Mouse (Mus musculus) NIH3T3 (cell line): Measurements from ENCODE around the gene Zfand2a.

ENCODE experiments used
- DNase-seq: peaks from one replicate; pipeline ENCODE4 v3.0.0-alpha.2; 2012; ENCODE audit warnings: low read depth

The Zfand2a gene

DNA sequence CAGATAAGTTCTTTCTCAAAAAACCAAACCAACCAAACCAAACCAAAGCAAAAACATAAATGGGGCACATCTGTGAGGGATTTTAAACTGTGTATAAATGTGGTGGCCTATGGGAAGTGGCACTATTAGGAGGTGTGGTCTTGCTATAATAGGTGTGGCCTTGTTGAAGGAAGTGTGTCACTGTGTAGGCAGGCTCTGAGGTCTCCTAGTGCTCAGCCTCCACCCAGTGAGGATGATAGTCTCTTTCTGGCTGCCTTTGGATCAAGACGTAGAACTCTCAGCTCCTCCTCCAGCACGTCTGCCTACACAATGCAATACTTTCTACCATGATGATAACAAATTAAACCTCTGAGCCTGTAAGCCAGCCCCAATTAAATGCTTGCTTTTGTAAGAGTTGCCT lies 18.0 kb downstream of the Zfand2a start:
- no peak for DNase-seq

DNA sequence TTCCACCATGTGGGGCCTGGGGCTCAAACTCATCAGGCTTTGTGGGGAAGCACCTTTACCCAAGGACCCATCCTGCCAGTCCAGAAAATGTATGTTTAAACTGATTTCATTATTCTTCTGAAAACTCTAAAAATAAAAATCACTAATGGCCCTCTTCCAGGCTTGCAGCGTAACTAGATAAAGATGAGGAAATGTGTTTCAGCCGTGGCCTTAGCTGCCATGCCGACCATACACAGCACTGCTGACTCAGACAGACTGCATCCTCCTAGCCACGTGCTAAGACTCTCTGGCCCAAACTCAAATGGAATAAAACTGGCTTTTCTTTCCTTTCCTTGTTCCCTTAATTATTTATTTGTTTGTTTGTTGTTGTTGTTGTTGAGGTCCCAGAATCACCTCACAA lies 19.5 kb downstream of the Zfand2a start:
- DNase-seq = peak; percentile 89

DNA sequence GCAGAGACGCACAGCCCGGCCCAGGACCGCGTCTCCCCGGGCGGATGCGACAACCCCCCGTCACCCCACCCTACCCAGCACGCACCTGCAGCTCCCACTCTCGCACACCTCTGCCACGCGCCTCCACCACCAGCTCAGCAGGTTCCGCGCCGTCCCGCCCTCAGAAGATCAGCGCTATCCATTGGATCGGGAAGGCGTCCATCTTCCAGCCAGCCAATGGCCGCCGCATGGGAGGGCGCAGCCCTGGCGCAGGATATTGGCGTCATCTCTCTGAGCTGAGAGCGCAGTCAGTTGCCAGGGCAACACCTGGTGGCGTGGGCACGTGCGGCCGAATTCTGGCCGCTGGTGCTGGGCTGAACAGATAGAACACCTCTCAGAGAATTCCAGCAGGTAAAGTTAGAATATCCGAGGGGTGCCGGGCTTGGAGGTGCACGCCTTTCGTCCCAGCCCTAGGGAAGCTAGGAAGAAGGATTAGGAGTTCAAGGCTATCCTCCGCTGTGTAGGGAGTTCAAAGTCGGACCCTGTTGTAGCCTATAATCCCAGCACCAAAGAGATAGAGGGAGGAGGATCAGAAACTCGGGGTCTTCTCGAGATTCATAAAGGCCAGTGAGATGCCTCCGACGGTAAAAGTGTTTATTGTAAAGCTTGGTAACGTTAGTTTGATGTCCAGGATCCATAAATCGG lies 23.8 kb downstream of the Zfand2a start, which contains the start of gene 3110082I17Rik:
Gene 3110082I17Rik, minus strand, starts transcription at position 144 of the 684 bp plus-strand sequence.
- peak; percentile 99 for DNase-seq

DNA sequence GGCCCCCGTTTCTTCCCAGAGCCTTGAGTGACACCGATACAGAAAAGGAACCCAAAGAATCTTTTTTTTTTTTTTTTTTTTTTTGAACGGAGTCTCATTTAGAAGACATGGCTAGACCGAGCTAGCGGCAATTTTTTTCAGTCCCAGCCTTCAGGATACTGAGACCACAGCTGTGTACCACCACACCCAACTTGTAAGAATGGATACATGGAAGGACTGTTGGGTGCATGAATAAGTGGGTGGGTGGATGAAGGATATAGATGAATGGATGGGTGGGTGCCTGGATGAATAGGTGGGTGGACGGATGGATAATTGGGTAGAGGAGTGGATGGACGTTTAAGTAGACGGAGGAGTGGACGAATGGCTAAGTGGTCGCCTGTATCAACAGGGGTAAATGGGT lies 24.4 kb downstream of the Zfand2a start:
- DNase-seq = no peak

DNA sequence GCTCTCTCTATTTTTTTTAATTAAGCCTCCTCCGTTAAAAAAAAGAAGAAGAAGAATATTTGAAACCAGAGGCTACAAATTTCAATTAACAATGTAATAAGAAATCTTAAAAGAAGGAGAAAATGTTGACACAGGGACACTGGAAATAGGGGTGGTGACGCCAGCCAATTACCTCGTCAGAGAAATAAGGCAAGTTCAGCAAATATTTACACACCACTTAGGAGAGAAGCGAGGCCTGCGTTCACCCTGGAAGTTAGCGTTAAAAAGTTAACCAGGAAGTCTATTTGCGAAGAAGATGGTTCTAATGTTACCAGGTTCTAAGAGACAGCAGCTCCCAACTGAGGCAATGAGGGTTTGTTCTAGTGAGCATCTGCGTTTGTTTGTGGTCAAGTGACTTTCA lies 27.1 kb downstream of the Zfand2a start:
- DNase-seq = no peak

DNA sequence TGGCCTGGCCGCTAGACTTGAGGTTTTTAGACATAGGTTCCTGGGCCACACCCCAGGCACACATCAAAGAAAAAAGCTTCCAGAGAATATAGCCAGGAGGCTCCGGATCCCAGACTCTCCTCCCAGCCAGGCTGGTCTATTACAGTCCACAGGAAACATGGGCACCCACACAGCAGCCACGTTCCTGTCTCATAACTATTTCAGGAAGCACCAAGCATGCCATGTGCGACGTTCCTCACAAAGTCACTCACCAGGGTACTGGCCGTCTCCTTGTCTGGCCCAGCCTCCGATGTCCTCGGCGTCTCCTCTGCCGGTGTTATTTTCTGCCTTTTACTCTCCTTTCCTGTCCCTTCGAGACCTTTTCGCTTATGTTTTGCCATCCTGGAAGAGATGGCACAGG lies 29.2 kb downstream of the Zfand2a start:
- DNase-seq = no peak

DNA sequence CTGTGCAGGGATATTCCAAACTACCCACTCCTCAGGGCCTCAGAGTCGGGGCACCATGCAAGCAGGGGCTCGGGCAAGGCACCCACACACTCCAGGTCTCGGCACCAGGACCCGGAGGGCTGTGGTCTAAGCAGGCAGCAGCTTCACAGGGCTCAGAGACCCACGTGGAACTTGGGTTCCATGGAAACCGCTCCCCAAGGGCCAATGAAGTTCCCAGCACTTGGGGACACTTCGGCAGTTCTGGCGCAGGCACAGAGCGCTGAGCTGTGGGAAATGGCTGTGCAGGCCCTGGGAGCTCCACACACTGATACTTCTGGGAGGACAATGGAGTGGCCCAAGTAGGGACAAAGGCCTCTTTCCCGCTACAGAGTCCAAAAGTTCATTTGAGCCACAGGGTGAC lies 31.3 kb downstream of the Zfand2a start:
- no peak for DNase-seq

DNA sequence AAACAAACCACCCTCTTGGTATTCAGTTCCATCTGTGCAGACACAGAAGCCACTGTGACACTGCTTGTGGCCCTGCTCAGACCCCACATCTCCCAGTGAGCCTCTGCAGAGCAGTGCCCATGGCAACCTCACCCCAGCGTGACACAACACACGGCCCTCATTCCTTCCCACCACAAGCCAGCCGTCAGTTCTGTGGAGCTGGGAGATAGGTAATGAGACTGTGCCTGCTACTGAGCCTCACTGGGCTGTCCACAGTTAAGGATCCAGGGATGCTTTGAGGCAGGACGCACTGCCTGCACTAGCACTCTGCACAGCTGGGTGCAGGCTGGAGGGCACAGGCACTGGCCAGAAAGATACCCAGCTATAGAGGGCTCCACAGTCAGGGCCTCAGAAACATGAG lies 34.4 kb downstream of the Zfand2a start:
- no peak for DNase-seq

DNA sequence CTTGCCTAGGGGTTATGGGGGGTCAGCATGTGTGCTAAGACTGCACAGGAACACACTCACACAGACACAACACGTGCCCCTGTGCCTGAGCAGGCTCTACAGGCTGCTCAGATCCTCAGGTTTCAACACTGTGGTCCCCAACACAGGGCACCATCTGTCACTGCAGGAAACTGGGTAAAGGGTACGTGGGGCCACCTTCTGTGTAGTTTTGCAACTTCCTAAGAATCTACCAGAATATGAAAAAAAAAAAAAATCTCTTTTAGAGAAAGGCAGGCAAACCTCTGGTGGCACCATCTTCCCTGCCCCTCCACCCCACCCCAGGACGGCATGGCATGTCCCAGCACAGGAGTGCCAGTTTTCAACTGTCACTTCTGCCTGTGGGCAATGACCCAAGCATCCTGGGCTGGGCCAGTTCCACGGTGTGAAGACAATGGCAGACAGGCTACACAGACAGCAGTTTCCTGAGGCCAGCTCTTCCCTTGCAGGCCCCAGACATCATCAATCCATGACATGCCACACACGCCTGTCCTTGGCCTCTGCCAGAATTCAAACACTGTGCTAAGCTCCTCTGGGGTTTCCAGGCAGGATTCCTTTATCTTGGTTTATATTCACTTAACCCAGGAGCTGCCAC lies 35.1 kb downstream of the Zfand2a start:
- no peak for DNase-seq

DNA sequence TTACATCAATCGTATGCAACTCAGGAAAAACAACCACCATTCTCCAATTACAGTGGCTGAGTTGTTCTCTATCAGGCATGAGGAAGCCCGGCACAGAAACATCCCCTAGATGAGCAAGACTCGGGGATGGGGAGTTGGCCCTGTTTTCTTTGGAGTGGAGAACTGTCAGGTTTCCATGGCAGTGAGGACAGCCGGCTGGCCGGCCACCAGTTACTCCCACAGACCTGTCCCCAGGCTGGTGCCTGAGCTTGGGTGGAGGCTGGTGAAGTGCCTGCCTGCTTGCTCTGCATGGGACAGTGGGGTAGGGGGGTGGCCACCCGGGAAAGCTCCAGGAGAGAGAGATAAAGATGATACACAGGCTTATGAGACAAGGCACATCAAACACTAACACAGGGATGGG lies 36.3 kb downstream of the Zfand2a start:
- DNase-seq = no peak

DNA sequence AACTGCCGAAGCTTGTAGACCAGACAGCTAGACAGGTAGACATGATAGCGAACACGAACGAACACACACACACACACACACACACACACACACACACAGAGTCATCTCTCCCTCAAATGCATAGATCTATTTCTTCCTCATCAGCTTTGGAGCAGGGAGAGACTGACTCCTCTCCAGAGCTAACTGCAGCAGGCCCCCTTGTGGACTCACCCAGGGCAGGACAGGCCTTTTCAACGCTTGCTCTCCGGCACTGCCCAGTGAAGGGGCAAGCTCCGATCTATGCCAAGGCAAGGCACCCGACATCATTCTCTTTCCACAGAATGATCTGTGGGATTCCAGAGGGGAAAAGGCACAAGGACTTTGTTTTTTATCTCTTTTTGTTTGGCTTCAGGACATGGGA lies 39.1 kb downstream of the Zfand2a start:
- peak; percentile 41 for DNase-seq

DNA sequence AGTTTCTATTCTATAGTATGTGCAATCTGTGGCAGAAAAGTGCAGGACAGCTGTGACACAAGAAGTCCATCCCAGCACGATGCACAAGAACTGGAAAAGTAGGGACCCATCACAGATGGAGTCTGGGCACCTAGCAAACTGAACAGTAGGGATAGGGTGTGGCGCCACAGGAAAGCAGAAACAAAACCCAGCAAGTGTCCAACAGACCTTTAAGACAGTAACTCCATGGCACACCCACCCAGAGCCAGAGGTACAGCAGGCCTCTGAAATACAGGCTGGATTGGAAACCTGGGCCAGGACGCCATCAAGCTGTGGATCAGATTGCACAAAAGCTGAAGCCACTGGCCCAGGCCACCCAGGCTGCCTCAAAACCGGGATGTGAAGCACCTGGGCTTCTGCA lies 41.4 kb downstream of the Zfand2a start:
- no peak for DNase-seq

DNA sequence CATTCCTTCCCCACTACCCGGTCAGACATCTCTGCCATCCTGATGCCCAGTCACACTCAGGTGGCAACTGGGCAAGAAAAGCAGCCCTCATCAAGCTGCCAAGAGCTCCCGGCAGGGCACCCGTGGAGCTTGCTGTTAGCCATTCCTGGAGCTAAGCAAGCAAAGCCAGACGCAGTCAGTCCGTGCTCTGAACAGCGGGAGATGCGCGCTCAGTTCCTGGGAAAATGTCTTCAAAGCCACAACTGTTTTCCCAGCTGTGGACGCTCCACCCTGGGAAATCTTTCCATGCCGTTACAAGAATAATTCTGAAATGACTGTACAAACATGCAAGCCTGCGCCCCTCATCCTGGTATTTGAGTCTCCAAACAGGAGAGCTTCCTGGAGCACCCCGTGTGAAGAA lies 41.9 kb downstream of the Zfand2a start:
- DNase-seq = no peak

DNA sequence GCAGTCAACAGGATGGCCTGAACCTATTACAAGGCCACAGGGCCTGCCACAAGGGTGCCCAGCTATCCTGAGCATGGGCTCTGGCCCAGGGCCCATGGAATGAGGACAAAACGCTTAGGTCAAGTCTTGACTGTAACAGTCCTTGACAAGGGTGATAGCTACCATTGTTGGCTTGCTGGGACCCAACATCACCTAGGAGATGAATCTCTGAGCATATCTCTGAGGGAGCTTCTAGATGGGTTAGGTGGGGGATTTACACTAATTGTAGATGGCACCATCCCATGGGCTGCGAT lies 42.7 kb downstream of the Zfand2a start:
- no peak for DNase-seq

DNA sequence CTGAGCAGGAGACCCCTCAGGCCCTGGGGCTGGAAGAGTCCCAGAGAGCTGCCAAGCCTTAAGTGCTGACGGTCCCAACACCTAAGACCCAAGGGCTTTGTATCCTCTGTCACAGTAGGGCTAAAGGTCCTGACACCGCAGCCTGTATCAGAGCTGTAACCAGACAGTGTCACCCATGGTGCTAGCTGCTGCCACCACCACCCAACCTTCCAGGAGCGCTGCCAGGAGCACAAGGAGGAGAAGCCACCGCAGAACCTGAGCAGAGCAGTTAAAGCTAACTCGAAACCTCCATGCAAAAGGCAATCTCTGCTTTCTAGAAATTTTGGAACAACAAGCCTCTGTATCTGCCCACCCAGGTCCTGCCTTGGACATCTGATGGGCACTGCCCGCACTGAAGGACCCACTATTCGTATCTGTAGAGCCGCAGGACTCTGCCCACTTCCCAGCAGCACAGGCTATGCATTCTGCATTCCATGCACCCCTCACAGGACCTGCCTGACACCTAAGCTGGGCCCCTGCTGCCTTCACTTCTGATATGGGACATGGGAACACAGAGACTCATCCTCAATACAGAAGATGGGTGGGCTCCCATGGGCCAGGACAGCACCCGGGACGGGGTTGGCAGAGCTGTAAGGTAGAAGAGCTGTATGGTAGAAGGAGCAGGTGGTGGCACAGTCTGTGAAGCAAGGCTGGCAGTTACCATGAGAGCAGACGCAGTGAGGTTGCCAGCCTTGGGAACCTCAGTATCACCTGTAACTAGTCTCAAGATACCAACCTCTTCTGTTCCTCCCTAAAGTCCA lies 43.2 kb downstream of the Zfand2a start:
- no peak for DNase-seq

DNA sequence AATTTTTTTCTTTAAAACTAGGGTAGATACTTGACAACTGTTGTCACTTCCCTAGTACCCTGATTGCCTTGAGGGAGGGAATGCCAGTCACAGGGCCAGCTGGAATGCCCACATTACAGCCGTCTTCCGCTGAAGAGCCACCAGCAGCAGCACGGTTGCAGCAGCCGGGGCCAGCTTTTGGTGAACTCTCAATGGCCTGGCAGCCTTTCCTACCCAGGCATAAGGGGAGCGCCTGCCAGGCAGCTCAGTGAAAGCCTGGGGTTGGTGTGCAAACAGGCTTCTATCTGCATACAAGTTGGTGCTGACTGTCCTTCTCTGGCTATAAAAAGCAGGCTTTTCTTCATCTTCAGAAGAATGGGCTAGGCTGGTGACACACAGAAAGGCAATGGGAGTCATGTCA lies 43.9 kb downstream of the Zfand2a start:
- no peak for DNase-seq

DNA sequence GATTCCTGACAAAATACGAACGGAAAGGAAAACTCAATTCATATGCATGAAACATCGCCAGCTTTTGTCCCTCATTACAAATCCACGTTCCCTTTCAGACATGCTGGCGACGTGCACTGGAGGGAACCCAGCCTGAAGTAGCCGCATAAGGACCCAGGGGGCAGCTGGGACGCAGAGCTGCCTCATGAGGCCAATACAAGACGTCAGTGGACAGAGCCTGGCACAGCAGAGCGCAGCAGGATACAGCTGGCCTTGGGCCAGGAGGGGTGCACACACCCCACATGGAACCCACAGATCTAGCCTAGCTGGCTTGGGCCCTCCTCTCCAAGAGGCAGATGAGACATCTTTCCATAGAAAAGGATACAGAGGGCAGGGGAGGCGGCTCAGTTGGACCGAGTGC lies 45.9 kb downstream of the Zfand2a start:
- no peak for DNase-seq

DNA sequence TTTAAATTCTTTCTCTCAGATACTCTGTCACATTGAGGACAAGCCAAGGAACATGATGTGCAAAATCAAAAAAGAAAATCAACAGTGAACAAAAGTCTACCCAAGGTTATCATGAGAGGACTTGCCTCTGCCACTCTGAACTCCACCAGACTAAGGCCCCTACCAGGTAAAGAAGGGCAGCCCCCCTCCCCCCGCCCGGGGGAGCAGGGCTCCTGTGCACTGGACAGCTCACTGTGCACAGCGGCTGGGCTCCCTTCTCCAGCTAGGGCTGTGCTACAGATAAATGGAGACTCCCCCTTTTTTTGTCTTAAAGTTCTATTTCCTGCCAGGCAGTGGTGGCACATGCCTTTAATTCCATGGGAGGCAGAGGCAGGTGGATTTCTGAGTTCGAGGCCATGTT lies 46.6 kb downstream of the Zfand2a start:
- no peak for DNase-seq

DNA sequence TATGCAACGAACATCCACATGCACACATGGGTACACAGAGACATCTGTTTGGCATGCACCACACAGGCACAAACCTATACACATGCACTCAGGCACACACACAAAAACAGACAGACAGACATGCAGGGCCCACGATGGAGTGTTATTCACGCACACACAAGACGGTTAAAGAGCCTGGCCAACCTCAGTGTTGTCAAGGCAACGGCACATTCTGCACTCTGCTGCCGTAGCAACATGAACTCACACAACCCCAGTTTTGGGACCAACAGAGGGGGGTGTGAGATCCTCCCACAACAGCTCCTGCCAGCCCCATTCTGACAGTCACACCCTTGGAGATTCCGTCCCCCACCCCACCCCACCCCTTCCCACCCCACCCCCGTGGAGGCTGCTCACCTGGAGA lies 49.4 kb downstream of the Zfand2a start:
- no peak for DNase-seq

DNA sequence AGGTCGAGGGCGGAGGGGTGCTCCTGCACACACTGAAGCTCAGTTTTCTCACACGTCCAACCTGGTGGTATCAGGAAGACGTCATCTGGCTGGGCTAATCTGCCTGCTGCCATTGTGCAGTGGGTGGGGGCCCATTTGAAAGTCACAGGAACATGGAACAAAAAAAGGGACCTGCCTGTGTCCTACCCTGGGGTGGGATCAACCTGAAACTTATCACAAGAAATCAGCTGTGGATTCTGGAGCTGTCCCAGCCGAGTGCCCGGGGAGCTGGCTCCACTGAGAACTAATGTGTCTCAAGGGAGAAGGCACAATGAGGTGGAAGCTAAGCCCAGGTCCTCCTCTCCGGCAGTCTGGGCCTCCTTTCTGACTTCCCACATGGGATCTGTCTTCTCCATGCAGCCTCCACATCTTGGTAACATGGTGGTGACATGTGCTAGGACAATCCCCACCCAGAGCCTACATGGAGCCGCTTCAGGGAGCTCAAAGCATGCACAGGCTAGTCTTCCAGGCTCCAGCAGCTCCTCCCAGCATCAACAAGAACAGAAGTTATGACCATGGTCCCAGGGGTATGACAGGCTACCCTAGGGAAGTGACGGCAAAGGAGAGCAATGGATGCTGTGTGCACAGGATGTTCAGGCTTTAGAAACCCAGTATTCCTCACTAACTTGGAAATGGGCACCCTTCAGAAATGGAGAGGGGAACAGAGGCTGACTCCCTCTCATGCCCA lies 50.3 kb downstream of the Zfand2a start:
- DNase-seq = no peak

DNA sequence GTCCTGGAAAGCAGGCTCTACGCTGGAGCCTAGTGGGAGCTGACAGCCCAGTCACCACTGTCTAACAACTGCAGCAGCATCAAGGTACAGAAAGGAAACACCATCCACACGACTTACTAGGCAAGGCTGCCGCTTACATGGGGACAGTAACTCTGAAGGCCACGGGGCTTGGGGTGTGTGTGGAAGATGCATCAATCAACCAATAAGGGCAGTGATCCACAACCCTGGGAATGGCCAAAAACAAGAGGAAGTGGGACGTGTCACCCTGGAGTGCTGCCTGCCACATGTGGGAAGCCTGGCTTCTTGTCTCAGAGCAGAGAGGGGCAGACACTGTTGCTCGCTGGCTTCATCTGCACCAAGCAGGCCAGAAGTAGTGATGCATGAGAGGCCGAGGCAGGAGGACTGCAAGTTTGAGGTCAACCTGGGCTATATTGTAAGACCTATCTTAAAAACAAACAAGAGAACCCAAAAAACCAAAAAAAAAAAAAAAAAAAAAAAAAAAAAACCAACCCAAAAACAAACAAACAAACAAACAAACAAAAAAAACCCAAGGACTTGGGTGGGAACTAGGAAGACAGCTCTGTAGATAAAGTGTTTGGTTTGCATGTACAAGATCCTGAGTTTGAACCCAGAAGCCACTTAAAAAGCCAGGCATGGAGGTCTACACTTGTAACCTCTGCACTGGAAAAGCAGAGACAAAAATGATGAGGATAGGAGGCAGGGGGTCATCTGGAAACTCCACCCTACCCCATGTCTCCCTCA lies 51.4 kb downstream of the Zfand2a start:
- no peak for DNase-seq

DNA sequence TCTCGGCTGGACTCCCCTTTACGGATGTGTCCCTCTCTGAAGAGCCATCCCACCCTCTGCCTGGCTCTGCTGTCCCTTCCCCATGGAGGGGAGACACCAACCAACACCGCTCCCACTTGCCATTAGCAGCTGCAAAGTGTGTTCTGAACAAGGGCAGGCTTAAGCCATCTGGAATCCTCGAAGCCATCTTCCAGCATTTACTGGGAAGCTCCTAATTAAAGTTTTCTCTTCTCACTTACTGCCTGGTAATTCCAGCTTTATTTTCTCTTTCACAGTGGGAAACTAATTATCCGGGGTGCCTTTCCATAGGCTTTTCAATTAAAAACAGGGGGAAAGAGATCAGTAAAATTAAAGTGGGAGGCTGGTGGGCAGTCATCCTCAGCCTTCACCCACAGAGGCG lies 52.0 kb downstream of the Zfand2a start:
- DNase-seq = no peak
